Mouse (Mus musculus): ENCODE measurements around the gene Rab21. TPM values are rescaled to one million over a fixed set of nuclear protein-coding genes. Genes with fewer than 3 reads are reported as not detected.

The Rab21 gene
- 58.5 and 62.1 TPM in 2 replicates for polyA plus RNA-seq (2012; rRNA removed)

GRCm38 (mm10) chr10:115315473-115316171 is at the start of gene Rab21:
Gene Rab21 (minus strand): TSS chr10:115315594.

GRCm38 (mm10) chr10:115361840-115362622 is 46.6 kb upstream of the Rab21 start, which contains the start of gene Tmem19:
Gene Tmem19 (minus strand): TSS chr10:115362501.

GRCm38 (mm10) chr10:115251088-115251934 is 64.1 kb downstream of the Rab21 start, which contains the start of gene Tbc1d15:
Gene Tbc1d15 (minus strand): TSS chr10:115251467.

Other genes with a start within 250 kb of the Rab21 start
- not detected in 2 replicates for gene Tph2, start 130.6 kb downstream of the Rab21 start, polyA plus RNA-seq (2012; rRNA removed)
- 3.3 and 4.7 TPM in 2 replicates for gene Tbc1d15, start 64.1 kb downstream of the Rab21 start, polyA plus RNA-seq (2012; rRNA removed)
- 15.0 and 19.5 TPM in 2 replicates for gene Tmem19, start 46.9 kb upstream of the Rab21 start, polyA plus RNA-seq (2012; rRNA removed)
- gene Thap2, start 68.8 kb upstream of the Rab21 start, polyA plus RNA-seq (2012; rRNA removed), result 6.3 and 7.4 TPM in 2 replicates
- 8.7 and 11.4 TPM in 2 replicates for gene Zfc3h1, start 69.4 kb upstream of the Rab21 start, polyA plus RNA-seq (2012; rRNA removed)

Data from colon, adult 2 months (tissue).